Mouse (Mus musculus): ENCODE measurements around the gene Zfp831.
A peak's percentile ranks its signal among the peaks of the same experiment; 100 is the strongest.

Gene Zfp831

GRCm38 (mm10) chr2:174644975-174645374 lies 1.6 kb downstream of the Zfp831 start:
- no peak for DNase-seq (ENCODE audit: low read depth, low spot score)

- no peak for DNase-seq (ENCODE audit: low read depth, low spot score)
Measured at GRCm38 (mm10) chr2:174652864-174653263, 9.5 kb downstream of the Zfp831 start.

GRCm38 (mm10) chr2:174655341-174655740 lies 12.0 kb downstream of the Zfp831 start:
- no peak for DNase-seq (ENCODE audit: low read depth, low spot score)

GRCm38 (mm10) chr2:174658229-174658844 lies 15.0 kb downstream of the Zfp831 start:
- DNase-seq (ENCODE audit: low read depth, low spot score): no peak

GRCm38 (mm10) chr2:174659874-174660273 lies 16.5 kb downstream of the Zfp831 start:
- DNase-seq (ENCODE audit: low read depth, low spot score): no peak

GRCm38 (mm10) chr2:174660321-174660720 lies 17.0 kb downstream of the Zfp831 start:
- no peak for DNase-seq (ENCODE audit: low read depth, low spot score)

- no peak for DNase-seq (ENCODE audit: low read depth, low spot score)
Measured at GRCm38 (mm10) chr2:174661436-174662171, 18.3 kb downstream of the Zfp831 start.

GRCm38 (mm10) chr2:174662593-174662992 lies 19.3 kb downstream of the Zfp831 start:
- no peak for DNase-seq (ENCODE audit: low read depth, low spot score)

- DNase-seq (ENCODE audit: low read depth, low spot score): no peak
Measured at GRCm38 (mm10) chr2:174665404-174665803, 22.1 kb downstream of the Zfp831 start.

- DNase-seq (ENCODE audit: low read depth, low spot score): no peak
Measured at GRCm38 (mm10) chr2:174668806-174669205, 25.5 kb downstream of the Zfp831 start.

GRCm38 (mm10) chr2:174672506-174673190 lies 29.3 kb downstream of the Zfp831 start:
- no peak for DNase-seq (ENCODE audit: low read depth, low spot score)

- DNase-seq (ENCODE audit: low read depth, low spot score): peak; percentile 54
Measured at GRCm38 (mm10) chr2:174673592-174674286, 30.4 kb downstream of the Zfp831 start.

- DNase-seq (ENCODE audit: low read depth, low spot score): no peak
Measured at GRCm38 (mm10) chr2:174674287-174675045, 31.1 kb downstream of the Zfp831 start.

GRCm38 (mm10) chr2:174675642-174676041 lies 32.3 kb downstream of the Zfp831 start:
- peak; percentile 64 for DNase-seq (ENCODE audit: low read depth, low spot score)

- DNase-seq (ENCODE audit: low read depth, low spot score): no peak
Measured at GRCm38 (mm10) chr2:174701351-174701750, 58.0 kb downstream of the Zfp831 start.

GRCm38 (mm10) chr2:174707101-174707500 lies 63.8 kb downstream of the Zfp831 start:
- DNase-seq (ENCODE audit: low read depth, low spot score): no peak

- no peak for DNase-seq (ENCODE audit: low read depth, low spot score)
Measured at GRCm38 (mm10) chr2:174708587-174708986, 65.3 kb downstream of the Zfp831 start.

- no peak for DNase-seq (ENCODE audit: low read depth, low spot score)
Measured at GRCm38 (mm10) chr2:174710185-174710584, 66.9 kb downstream of the Zfp831 start.

GRCm38 (mm10) chr2:174712043-174712442 lies 68.7 kb downstream of the Zfp831 start:
- DNase-seq (ENCODE audit: low read depth, low spot score): no peak

GRCm38 (mm10) chr2:174715938-174716337 lies 72.6 kb downstream of the Zfp831 start:
- no peak for DNase-seq (ENCODE audit: low read depth, low spot score)

- no peak for DNase-seq (ENCODE audit: low read depth, low spot score)
Measured at GRCm38 (mm10) chr2:174717857-174718256, 74.5 kb downstream of the Zfp831 start.
